Mouse (Mus musculus): ENCODE results near the gene Arl8b.

DNA sequence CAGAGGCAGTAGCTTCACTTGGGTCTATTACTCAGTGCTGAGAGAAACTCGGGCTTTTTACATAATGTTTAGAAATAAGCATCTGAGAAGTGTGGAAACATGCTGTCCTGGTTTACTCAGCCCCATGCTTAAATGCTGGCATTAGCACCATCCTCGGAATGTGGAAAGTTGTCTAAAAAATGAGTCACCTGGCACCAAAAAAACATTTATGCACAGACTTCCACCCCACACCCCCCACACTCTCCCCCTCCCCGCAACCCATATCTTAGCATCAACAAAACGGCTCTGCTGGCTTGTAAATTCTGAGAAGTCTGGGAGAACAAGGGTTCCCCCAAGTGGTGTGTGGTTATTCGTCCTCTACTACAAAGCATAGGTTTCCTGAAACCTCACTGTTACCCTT is 30.5 kb upstream of the Arl8b start:
- TF ChIP-seq CTCF (IDR thresholded peaks at IDR 0.05; ENCODE audit: control insufficient read depth, insufficient read depth, low read length) (no peak), POLR2A (IDR thresholded peaks at IDR 0.05; ENCODE audit: borderline replicate concordance, control insufficient read depth, low read depth, low read length) (no peak)
